Mouse (Mus musculus) MEL (cell line): ENCODE measurements around the gene Itpr2.

Experiments
- CTCF ChIP-seq, 3 experiments: IDR thresholded peaks in 2 of 3; conservative IDR thresholded peaks in 1 of 3; 2 replicates each; pipeline ENCODE4 v1.5.1; 2011 to 2012; ENCODE audit warnings: low read length in 3 of 3, low read depth in 2 of 3, mild to moderate bottlenecking in 2 of 3, improper control_type of control experiment in 1 of 3, inconsistent platforms in 1 of 3, mixed read lengths in 1 of 3, moderate library complexity in 1 of 3; ENCODE audit not compliant: control insufficient read depth in 1 of 3, insufficient read depth in 1 of 3, poor library complexity in 1 of 3, severe bottlenecking in 1 of 3
- EP300 ChIP-seq, 2 experiments: IDR thresholded peaks; 2 replicates each; pipeline ENCODE4 v1.6.1; 2011; ENCODE audit warnings: improper control_type of control experiment in 2 of 2, low read length in 2 of 2, low read depth in 1 of 2, mild to moderate bottlenecking in 1 of 2
- JUND ChIP-seq: IDR thresholded peaks from 2 replicates; pipeline ENCODE4 v1.6.1; 2011; ENCODE audit warnings: low read depth, mild to moderate bottlenecking, improper control_type of control experiment, low read length
- MAFK ChIP-seq: IDR thresholded peaks from 2 replicates; pipeline ENCODE4 v1.6.1; 2011; ENCODE audit warnings: low read depth, mild to moderate bottlenecking, low read length, improper control_type of control experiment, borderline replicate concordance
- MAZ ChIP-seq: IDR thresholded peaks from 2 replicates; pipeline ENCODE4 v1.6.1; 2012; ENCODE audit warnings: low read depth, mild to moderate bottlenecking, inconsistent platforms, low read length, improper control_type of control experiment
- MEF2A ChIP-seq: IDR thresholded peaks from 2 replicates; pipeline ENCODE4 v1.6.1; 2014; ENCODE audit warnings: low read depth, mild to moderate bottlenecking, inconsistent platforms, low read length, improper control_type of control experiment; ENCODE audit not compliant: poor library complexity, insufficient replicate concordance, severe bottlenecking; ENCODE audit errors: extremely low read depth
- MYC ChIP-seq: IDR thresholded peaks from 2 replicates; pipeline ENCODE4 v1.6.1; 2011; ENCODE audit warnings: low read depth, mild to moderate bottlenecking, low read length, improper control_type of control experiment, moderate library complexity
- POLR2A ChIP-seq, 2 experiments: IDR thresholded peaks; 2 replicates each; pipeline ENCODE4 v1.6.1; 2011 to 2012; ENCODE audit warnings: low read length in 2 of 2, mild to moderate bottlenecking in 2 of 2, control low read depth in 1 of 2, improper control_type of control experiment in 1 of 2, low read depth in 1 of 2, moderate library complexity in 1 of 2; ENCODE audit not compliant: control insufficient read depth in 1 of 2, insufficient read depth in 1 of 2, poor library complexity in 1 of 2
- POLR2AphosphoS2 ChIP-seq: IDR thresholded peaks from 2 replicates; pipeline ENCODE4 v1.6.1; 2011; ENCODE audit warnings: low read length, improper control_type of control experiment
- RCOR1 ChIP-seq: IDR thresholded peaks from 2 replicates; pipeline ENCODE4 v1.6.1; 2012; ENCODE audit warnings: low read depth, mild to moderate bottlenecking, inconsistent platforms, low read length, improper control_type of control experiment
- ZKSCAN1 ChIP-seq: IDR thresholded peaks from 2 replicates; pipeline ENCODE4 v1.6.1; 2012; ENCODE audit warnings: low read depth, mild to moderate bottlenecking, inconsistent platforms, low read length, improper control_type of control experiment, moderate library complexity

DNA sequence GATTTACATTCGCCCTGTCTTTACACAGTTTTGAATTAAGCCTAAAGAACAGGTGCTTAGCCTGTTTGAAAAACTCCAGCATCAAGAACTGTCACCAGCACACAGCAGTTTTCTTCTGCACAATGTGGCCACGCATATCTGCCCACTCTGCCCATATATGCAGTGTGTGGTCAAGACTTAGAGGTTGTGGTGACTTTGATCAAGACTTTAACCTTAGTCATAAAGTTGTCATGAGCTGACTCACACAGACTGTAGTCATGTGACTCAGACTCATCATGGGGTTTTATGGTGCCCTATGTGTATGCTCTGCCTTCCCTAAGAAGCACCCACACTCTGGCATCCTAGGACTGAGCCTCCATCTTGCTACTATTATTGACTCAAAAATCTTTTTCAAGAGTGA, 316.5 kb downstream of the Itpr2 start:
- TF ChIP-seq MYC (no peak), MAFK (no peak), CTCF (IDR thresholded peaks at IDR 0.05 in 2 of 3, conservative IDR thresholded peaks at IDR 0.05 in 1 of 3; ENCODE audit: control insufficient read depth in 1 of 3, insufficient read depth in 1 of 3, low read depth in 2 of 3, low read length in 3 of 3, poor library complexity in 1 of 3, severe bottlenecking in 1 of 3) (no peak), POLR2AphosphoS2 (no peak), POLR2A (IDR thresholded peaks at IDR 0.05; ENCODE audit: control insufficient read depth in 1 of 2, insufficient read depth in 1 of 2, low read depth in 1 of 2, low read length in 2 of 2, poor library complexity in 1 of 2) (no peak), RCOR1 (no peak), EP300 (IDR thresholded peaks at IDR 0.05; ENCODE audit: low read depth in 1 of 2, low read length in 2 of 2) (no peak), JUND (no peak), MEF2A (no peak), ZKSCAN1 (no peak), MAZ (no peak)
